Mouse (Mus musculus): ENCODE data around the gene Hcrt. TPM values are rescaled to one million over a fixed set of nuclear protein-coding genes. Genes with fewer than 3 reads are reported as not detected.

Hcrt gene
- total and polyA plus RNA-seq, 2 experiments from 2014 or later, result not detected

DNA sequence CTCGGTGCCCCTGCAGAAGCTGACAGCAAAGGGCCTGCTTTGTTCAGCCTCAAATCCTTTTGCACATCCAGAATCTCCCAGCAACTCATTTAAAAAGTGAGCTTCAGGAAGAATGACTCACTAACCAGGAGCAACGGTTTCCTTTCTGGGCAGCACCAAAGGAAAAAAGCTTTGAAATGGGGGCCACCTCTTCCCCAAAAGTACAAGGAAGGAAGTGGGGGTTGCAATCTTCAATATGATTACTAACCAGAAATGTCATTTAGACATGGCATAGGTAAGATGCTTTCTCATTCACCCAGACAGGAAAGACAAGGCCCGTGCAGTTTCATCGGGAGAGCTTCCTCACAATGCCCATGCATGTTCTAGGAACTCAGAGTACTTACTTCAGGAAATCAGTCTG, 41.5 kb downstream of the Hcrt start:
- peaks cover 32% of the 10 kb centered on the region for H3K36me3 ChIP-seq (replicated peaks; ENCODE audit: control insufficient read depth, insufficient read depth, low read length)
- H3K4me3 ChIP-seq (ENCODE audit: low read depth, low read length), result no peak overlapping the region
- no peaks in the 10 kb centered on the region for H3K27me3 ChIP-seq (ENCODE audit: control insufficient read depth, insufficient read depth, low read length)
- no peak for DNase-seq (ENCODE audit: low spot score)
- H3K4me2 ChIP-seq (ENCODE audit: low read depth, low read length), result peak overlapping the region; percentile 10; the same call in 1 of the 2 replicates
- peaks cover 59% of the 10 kb centered on the region for H3K4me1 ChIP-seq (ENCODE audit: control insufficient read depth, insufficient read depth)
- WGBS, result 33% methylated on average over 4 of the region's 4 CpGs
- H3K9me3 ChIP-seq (replicated peaks; ENCODE audit: control insufficient read depth, low read length), result no peaks in the 10 kb centered on the region
- no peak for TF ChIP-seq CTCF (IDR thresholded peaks at IDR 0.05; ENCODE audit: low read depth)
- no peak for TF ChIP-seq EP300 (IDR thresholded peaks at IDR 0.05; ENCODE audit: low read depth)
- H3K9ac ChIP-seq (replicated peaks; ENCODE audit: low read depth, low read length), result peak overlapping the region; percentile 27
- H3K27ac ChIP-seq (ENCODE audit: low read depth), result peak overlapping the region; percentile 60
- no peak for ATAC-seq (ENCODE audit: insufficient read depth, low read depth)

- H3K4me3 ChIP-seq (ENCODE audit: low read depth, low read length), result no peak overlapping the region
- peak overlapping the region; percentile 10; the same call in 1 of the 2 replicates for H3K4me2 ChIP-seq (ENCODE audit: low read depth, low read length)
- no peaks in the 10 kb centered on the region for H3K27me3 ChIP-seq (ENCODE audit: control insufficient read depth, insufficient read depth, low read length)
- peaks cover 41% of the 10 kb centered on the region for H3K36me3 ChIP-seq (replicated peaks; ENCODE audit: control insufficient read depth, insufficient read depth, low read length)
- 0 out of 2 replicates have a peak, but pooled peaks have one; percentile 18 for ATAC-seq (ENCODE audit: insufficient read depth, low read depth)
- WGBS, result 21% methylated on average over 5 of the region's 5 CpGs
- peak overlapping the region; percentile 27; the same call in 1 of the 2 replicates for H3K9ac ChIP-seq (replicated peaks; ENCODE audit: low read depth, low read length)
- no peaks in the 10 kb centered on the region for H3K9me3 ChIP-seq (replicated peaks; ENCODE audit: control insufficient read depth, low read length)
- DNase-seq (ENCODE audit: low spot score), result no peak
- H3K4me1 ChIP-seq (ENCODE audit: control insufficient read depth, insufficient read depth), result peaks cover 55% of the 10 kb centered on the region
- no peak for TF ChIP-seq CTCF (IDR thresholded peaks at IDR 0.05; ENCODE audit: low read depth)
- no peak for TF ChIP-seq EP300 (IDR thresholded peaks at IDR 0.05; ENCODE audit: low read depth)
- H3K27ac ChIP-seq (ENCODE audit: low read depth), result peak overlapping the region; percentile 60
Observed at GRCm38 (mm10) chr11:100720345-100720744, 42.4 kb downstream of the Hcrt start.

- 72% methylated on average over 11 of the region's 11 CpGs for WGBS
- Histone ChIP-seq H3K9me3 (replicated peaks; ENCODE audit: control insufficient read depth, low read length) (no peaks in the 10 kb centered on the region), H3K4me3 (ENCODE audit: low read depth, low read length) (no peak overlapping the region), H3K27me3 (ENCODE audit: control insufficient read depth, insufficient read depth, low read length) (no peaks in the 10 kb centered on the region), H3K4me1 (ENCODE audit: control insufficient read depth, insufficient read depth) (peaks cover 50% of the 10 kb centered on the region), H3K9ac (replicated peaks; ENCODE audit: low read depth, low read length) (no peak overlapping the region), H3K4me2 (ENCODE audit: low read depth, low read length) (no peak overlapping the region), H3K36me3 (replicated peaks; ENCODE audit: control insufficient read depth, insufficient read depth, low read length) (peaks cover 45% of the 10 kb centered on the region), H3K27ac (ENCODE audit: low read depth) (peak overlapping the region; percentile 60)
- TF ChIP-seq EP300 (IDR thresholded peaks at IDR 0.05; ENCODE audit: low read depth) (no peak), CTCF (IDR thresholded peaks at IDR 0.05; ENCODE audit: low read depth) (no peak)
- DNase-seq (ENCODE audit: low spot score) (no peak), ATAC-seq (ENCODE audit: insufficient read depth, low read depth) (no peak)
Observed at GRCm38 (mm10) chr11:100719893-100720292, 42.8 kb downstream of the Hcrt start.

- Histone ChIP-seq H3K4me3 (ENCODE audit: low read depth, low read length) (no peak overlapping the region), H3K9ac (replicated peaks; ENCODE audit: low read depth, low read length) (0 out of 2 replicates have a peak overlapping the region, but pooled peaks have one; percentile 20), H3K27me3 (ENCODE audit: control insufficient read depth, insufficient read depth, low read length) (no peaks in the 10 kb centered on the region), H3K9me3 (replicated peaks; ENCODE audit: control insufficient read depth, low read length) (no peaks in the 10 kb centered on the region), H3K4me2 (ENCODE audit: low read depth, low read length) (no peak overlapping the region), H3K27ac (ENCODE audit: low read depth) (0 out of 2 replicates have a peak overlapping the region, but pooled peaks have one; percentile 60), H3K4me1 (ENCODE audit: control insufficient read depth, insufficient read depth) (peaks cover 45% of the 10 kb centered on the region), H3K36me3 (replicated peaks; ENCODE audit: control insufficient read depth, insufficient read depth, low read length) (peaks cover 45% of the 10 kb centered on the region)
- ATAC-seq (ENCODE audit: insufficient read depth, low read depth) (no peak), DNase-seq (ENCODE audit: low spot score) (no peak)
- WGBS, result 76% methylated on average over 3 of the region's 3 CpGs
- TF ChIP-seq CTCF (IDR thresholded peaks at IDR 0.05; ENCODE audit: low read depth) (no peak), EP300 (IDR thresholded peaks at IDR 0.05; ENCODE audit: low read depth) (no peak)
Observed at GRCm38 (mm10) chr11:100719312-100719711, 43.4 kb downstream of the Hcrt start.

GRCm38 (mm10) chr11:100718866-100719265, 43.9 kb downstream of the Hcrt start:
- Histone ChIP-seq H3K36me3 (replicated peaks; ENCODE audit: control insufficient read depth, insufficient read depth, low read length) (peaks cover 45% of the 10 kb centered on the region), H3K9ac (replicated peaks; ENCODE audit: low read depth, low read length) (0 out of 2 replicates have a peak overlapping the region, but pooled peaks have one; percentile 20), H3K27me3 (ENCODE audit: control insufficient read depth, insufficient read depth, low read length) (no peaks in the 10 kb centered on the region), H3K4me1 (ENCODE audit: control insufficient read depth, insufficient read depth) (peaks cover 45% of the 10 kb centered on the region), H3K9me3 (replicated peaks; ENCODE audit: control insufficient read depth, low read length) (no peaks in the 10 kb centered on the region), H3K4me3 (ENCODE audit: low read depth, low read length) (no peak overlapping the region), H3K4me2 (ENCODE audit: low read depth, low read length) (no peak overlapping the region), H3K27ac (ENCODE audit: low read depth) (no peak overlapping the region)
- 63% methylated on average over 4 of the region's 4 CpGs for WGBS
- no peak for DNase-seq (ENCODE audit: low spot score)
- TF ChIP-seq CTCF (IDR thresholded peaks at IDR 0.05; ENCODE audit: low read depth), result no peak
- no peak for TF ChIP-seq EP300 (IDR thresholded peaks at IDR 0.05; ENCODE audit: low read depth)
- ATAC-seq (ENCODE audit: insufficient read depth, low read depth), result no peak

DNA sequence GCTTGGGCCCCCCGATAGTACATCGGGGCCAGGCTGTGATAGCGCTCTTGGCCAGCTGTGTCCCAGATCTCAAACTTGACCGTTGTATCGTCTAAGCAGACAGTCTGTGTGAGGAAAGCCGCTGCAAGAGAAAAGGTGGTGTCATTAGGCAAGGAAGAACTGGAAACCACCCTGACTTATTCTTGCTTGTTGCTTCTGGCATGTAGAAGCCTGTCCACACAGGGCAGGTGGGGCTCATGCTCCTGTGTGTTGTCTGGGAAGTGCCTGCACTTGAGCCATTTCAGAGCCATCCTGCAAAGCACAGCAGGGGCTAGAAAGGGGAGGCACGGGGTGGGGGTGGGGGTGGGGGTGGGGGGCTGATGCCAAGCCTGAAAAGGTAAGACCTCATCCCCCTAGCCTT, 44.3 kb downstream of the Hcrt start:
- Histone ChIP-seq H3K27me3 (ENCODE audit: control insufficient read depth, insufficient read depth, low read length) (no peaks in the 10 kb centered on the region), H3K4me1 (ENCODE audit: control insufficient read depth, insufficient read depth) (peaks cover 49% of the 10 kb centered on the region), H3K4me2 (ENCODE audit: low read depth, low read length) (no peak overlapping the region), H3K4me3 (ENCODE audit: low read depth, low read length) (no peak overlapping the region), H3K27ac (ENCODE audit: low read depth) (no peak overlapping the region), H3K9me3 (replicated peaks; ENCODE audit: control insufficient read depth, low read length) (no peaks in the 10 kb centered on the region), H3K9ac (replicated peaks; ENCODE audit: low read depth, low read length) (no peak overlapping the region), H3K36me3 (replicated peaks; ENCODE audit: control insufficient read depth, insufficient read depth, low read length) (peaks cover 45% of the 10 kb centered on the region)
- ATAC-seq (ENCODE audit: insufficient read depth, low read depth), result no peak
- WGBS, result 89% methylated on average over 7 of the region's 7 CpGs
- no peak for DNase-seq (ENCODE audit: low spot score)
- TF ChIP-seq EP300 (IDR thresholded peaks at IDR 0.05; ENCODE audit: low read depth) (no peak), CTCF (IDR thresholded peaks at IDR 0.05; ENCODE audit: low read depth) (no peak)
